Mouse (Mus musculus) lung, adult 2 months (tissue): ENCODE results near the gene Epas1.

Experiments used
- CTCF ChIP-seq: fragments of 200-500 bp; IDR thresholded peaks from 2 replicates; pipeline ENCODE4 v1.5.1; 2011; ENCODE audit warnings: mild to moderate bottlenecking, low read length, control low read depth; ENCODE audit not compliant: insufficient read depth
- POLR2A ChIP-seq: fragments of 200-500 bp; IDR thresholded peaks from 2 replicates; pipeline ENCODE4 v1.6.1; 2011; ENCODE audit warnings: low read depth, mild to moderate bottlenecking, control low read depth, low read length, borderline replicate concordance; ENCODE audit errors: extremely low read depth

- TF ChIP-seq CTCF (no peak), POLR2A (no peak)
Observed at GRCm38 (mm10) chr17:86757621-86758020, 4.1 kb downstream of the Epas1 start.
